Mouse (Mus musculus) cerebellum, adult 9-10 months (tissue): ENCODE measurements at regions not wholly inside any gene's neighbourhood (a gene's known extent, or its start where the extent isn't known, plus 50 kb on each side); places are given as distances from the start of the nearest gene placed in this dataset.

ENCODE experiments used
- DNase-seq: peaks from one replicate; pipeline ENCODE4 v3.0.0; 2022

GRCm38 (mm10) chr4:7597671-7598390 is 641.0 kb downstream of the Car8 start:
- DNase-seq, result no peak

- DNase-seq, result no peak
These were observed 642.7 kb downstream of the Car8 start for GRCm38 (mm10) chr4:7596116-7596515.

- no peak for DNase-seq
These were observed 655.0 kb downstream of the Car8 start for GRCm38 (mm10) chr4:7583851-7584250.

GRCm38 (mm10) chr4:7581931-7582330 is 656.9 kb downstream of the Car8 start:
- DNase-seq, result no peak

- DNase-seq, result no peak
These were observed 657.5 kb downstream of the Car8 start for GRCm38 (mm10) chr4:7581220-7581916.

- DNase-seq, result peak; percentile 1
These were observed 658.2 kb downstream of the Car8 start for GRCm38 (mm10) chr4:7580554-7581219.

- no peak for DNase-seq
These were observed 664.8 kb downstream of the Car8 start for GRCm38 (mm10) chr4:7574011-7574410.

- no peak for DNase-seq
These were observed 671.0 kb downstream of the Car8 start for GRCm38 (mm10) chr4:7567687-7568393.

- no peak for DNase-seq
These were observed 678.7 kb downstream of the Car8 start for GRCm38 (mm10) chr4:7559867-7560832.

- no peak for DNase-seq
These were observed 680.1 kb downstream of the Car8 start for GRCm38 (mm10) chr4:7558721-7559120.

- DNase-seq, result no peak
These were observed 704.5 kb downstream of the Car8 start for GRCm38 (mm10) chr4:7534301-7534700.

- DNase-seq, result no peak
These were observed 711.1 kb downstream of the Car8 start for GRCm38 (mm10) chr4:7527718-7528117.

- DNase-seq, result no peak
These were observed 725.8 kb downstream of the Car8 start for GRCm38 (mm10) chr4:7513081-7513480.

- no peak for DNase-seq
These were observed 753.3 kb downstream of the Car8 start for GRCm38 (mm10) chr4:7485552-7485951.

GRCm38 (mm10) chr4:7455130-7455529 is 783.7 kb downstream of the Car8 start:
- DNase-seq, result no peak

- no peak for DNase-seq
These were observed 786.2 kb downstream of the Car8 start for GRCm38 (mm10) chr4:7452678-7453077.

GRCm38 (mm10) chr4:7450991-7451390 is 787.9 kb downstream of the Car8 start:
- DNase-seq, result no peak

- no peak for DNase-seq
These were observed 809.5 kb downstream of the Car8 start for GRCm38 (mm10) chr4:7429308-7429707.

- no peak for DNase-seq
These were observed 814.8 kb downstream of the Car8 start for GRCm38 (mm10) chr4:7424081-7424480.

- no peak for DNase-seq
These were observed 815.6 kb downstream of the Car8 start for GRCm38 (mm10) chr4:7423204-7423603.

- DNase-seq, result no peak
These were observed 816.1 kb downstream of the Car8 start for GRCm38 (mm10) chr4:7422787-7423186.

- no peak for DNase-seq
These were observed 824.5 kb downstream of the Car8 start for GRCm38 (mm10) chr4:7414301-7414700.
